Mouse (Mus musculus): ENCODE data around the gene Vmn1r151.
"Not testable (repeated sequence)": the region's sequence is repeated elsewhere in the genome, so short reads cannot be mapped to it uniquely, and the experiment has no call there.

GRCm38 (mm10) chr7:22534787-22535186, 35.3 kb upstream of the Vmn1r151 start, which contains the start of gene Gm8677:
- not testable (repeated sequence) for TF ChIP-seq POLR2A, CTCF (IDR thresholded peaks at IDR 0.05; ENCODE audit: insufficient read depth, low read depth, low read length)

Data from olfactory bulb, adult 2 months (tissue).